Mouse (Mus musculus): ENCODE measurements around the gene Tjp1.

The Tjp1 gene

DNA sequence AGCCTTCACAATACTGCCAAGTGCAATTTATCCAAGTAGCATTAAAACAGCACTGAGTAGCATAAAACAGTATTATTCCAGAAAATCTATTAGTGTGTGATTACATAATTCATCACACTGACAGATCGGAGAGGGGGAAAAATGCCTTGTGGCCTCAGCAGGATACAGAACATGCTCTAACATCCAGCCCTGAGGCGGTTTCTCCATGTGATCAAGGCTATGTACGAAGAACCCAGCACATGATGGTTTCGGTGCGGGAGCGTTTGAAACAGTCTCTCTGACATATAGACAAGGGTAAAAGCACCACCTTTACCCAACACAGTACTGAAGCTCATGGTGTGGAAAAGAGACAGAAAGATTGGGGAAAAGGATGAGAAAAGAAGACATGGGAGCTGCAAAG lies 38.4 kb downstream of the Tjp1 start:
- no peak for DNase-seq (ENCODE audit: low spot score in 2 of 2)

DNA sequence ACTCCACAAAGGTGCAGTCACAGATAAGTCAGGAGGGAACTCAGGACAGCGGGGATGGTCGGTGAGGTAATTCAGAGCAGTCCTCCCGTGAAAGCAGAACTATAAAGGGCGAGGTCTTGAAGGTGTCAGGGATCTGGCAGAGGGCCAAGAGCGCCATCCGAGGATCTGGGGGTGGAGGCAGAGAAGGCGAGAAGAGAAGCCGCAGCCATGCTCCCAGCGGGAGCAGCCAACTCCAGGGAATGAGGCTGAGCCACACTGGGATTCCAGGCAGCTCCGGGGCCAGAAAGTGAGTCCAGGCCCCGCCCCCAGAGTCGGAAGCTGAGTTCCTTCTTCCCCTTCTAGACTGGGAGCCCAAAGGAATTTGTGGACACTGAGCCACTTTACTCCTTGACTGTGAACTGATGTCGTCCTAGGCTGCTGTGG lies 41.3 kb downstream of the Tjp1 start:
- DNase-seq (ENCODE audit: low spot score in 2 of 2), result no peak

DNA sequence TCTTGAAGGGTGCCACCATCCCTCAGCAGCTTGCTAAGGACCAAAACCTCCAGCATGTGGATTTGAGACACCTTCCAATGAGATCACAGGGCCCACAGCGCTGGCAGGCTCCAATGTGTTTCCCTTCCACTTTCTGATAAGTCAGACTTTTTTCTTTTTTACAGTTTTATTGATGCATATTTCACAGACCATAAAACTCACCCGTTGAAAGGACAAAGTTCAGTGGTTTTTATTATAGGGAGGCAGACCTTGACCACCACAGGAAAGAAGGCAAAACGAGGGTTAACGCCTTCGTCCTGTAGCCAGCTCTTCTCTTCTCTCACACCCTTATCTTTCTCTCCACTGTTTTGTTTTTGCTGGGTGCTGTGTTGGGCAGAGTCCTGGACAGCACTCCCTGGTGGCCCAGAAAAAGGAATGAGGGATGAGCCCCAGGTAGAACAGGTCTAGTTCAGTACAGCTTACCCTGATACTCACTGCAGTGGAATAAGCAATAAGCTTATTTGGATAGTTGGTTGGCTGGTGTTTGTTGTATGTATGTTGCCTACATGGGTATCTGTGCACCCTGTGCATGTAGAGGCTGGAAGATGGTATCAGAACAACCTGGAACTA lies 43.3 kb downstream of the Tjp1 start:
- no peak for DNase-seq (ENCODE audit: low spot score in 2 of 2)

GRCm38 (mm10) chr7:65482216-65482615 lies 45.4 kb downstream of the Tjp1 start:
- DNase-seq (ENCODE audit: low spot score in 2 of 2), result no peak

DNA sequence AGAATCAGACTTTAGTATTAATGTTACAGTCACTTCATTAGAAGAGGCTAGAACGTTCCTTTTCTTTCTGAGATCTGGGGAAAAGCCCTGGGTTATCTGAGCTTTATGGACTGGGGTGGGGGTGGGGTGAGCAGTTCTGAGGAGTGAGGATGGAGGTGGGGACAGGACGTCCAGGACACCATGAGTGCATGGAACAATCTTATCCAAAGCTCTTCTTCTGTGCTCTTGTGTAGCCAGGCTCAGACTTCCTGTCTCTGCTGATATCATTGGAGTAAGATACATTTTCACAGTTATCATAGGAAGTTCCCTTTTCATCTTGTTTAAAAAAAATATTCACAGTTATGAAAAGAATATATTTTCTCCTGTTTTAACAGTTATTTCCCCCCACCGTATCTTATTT lies 55.5 kb downstream of the Tjp1 start:
- no peak for DNase-seq (ENCODE audit: low spot score in 2 of 2)

DNA sequence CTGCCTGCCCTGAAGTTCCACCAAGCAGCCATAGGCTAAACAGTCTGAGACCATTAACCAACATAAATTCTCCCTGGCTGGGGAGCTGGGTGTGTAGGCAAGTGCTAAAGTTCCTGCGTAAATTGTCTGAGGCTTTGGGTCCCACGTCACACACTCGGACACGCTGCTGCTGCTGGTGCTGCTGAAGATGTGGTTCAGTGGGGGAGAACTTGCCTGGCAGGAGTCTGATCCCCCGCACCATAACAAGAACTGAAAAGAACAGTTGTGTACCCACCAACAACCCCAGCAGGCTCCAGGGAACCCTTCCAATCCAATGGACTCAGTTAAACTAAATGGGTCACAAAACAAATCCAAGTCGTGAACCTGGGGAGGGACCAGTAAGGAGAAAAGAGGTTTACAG lies 56.2 kb downstream of the Tjp1 start:
- no peak for DNase-seq (ENCODE audit: low spot score in 2 of 2)

DNA sequence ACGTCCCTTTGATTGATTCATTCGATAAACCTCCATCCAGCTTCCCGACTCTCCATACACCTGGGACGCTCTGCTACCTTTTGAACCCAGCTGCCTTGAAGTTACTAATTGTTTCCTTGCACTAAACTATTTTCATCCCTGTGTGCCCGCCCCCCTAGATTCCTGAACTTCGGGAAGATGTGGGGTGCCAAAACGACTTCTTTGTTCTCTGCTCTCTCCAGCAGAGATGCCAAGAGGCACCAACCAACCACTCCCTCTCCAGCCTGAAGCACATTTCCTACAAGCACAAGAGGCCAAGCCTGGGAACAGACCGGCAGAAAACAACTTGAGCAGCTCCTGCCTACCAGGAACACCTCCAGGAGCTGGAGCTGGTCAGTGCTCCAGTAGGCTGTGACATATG lies 57.4 kb downstream of the Tjp1 start:
- DNase-seq (ENCODE audit: low spot score in 2 of 2), result no peak

GRCm38 (mm10) chr7:65469666-65470065 lies 57.9 kb downstream of the Tjp1 start:
- DNase-seq (ENCODE audit: low spot score in 2 of 2), result no peak

- no peak for DNase-seq (ENCODE audit: low spot score in 2 of 2)
Measured at GRCm38 (mm10) chr7:65468191-65468590, 59.4 kb downstream of the Tjp1 start.

- DNase-seq (ENCODE audit: low spot score in 2 of 2), result no peak
Measured at GRCm38 (mm10) chr7:65467306-65468021, 60.1 kb downstream of the Tjp1 start.

GRCm38 (mm10) chr7:65466137-65466536 lies 61.4 kb downstream of the Tjp1 start:
- no peak for DNase-seq (ENCODE audit: low spot score in 2 of 2)

DNA sequence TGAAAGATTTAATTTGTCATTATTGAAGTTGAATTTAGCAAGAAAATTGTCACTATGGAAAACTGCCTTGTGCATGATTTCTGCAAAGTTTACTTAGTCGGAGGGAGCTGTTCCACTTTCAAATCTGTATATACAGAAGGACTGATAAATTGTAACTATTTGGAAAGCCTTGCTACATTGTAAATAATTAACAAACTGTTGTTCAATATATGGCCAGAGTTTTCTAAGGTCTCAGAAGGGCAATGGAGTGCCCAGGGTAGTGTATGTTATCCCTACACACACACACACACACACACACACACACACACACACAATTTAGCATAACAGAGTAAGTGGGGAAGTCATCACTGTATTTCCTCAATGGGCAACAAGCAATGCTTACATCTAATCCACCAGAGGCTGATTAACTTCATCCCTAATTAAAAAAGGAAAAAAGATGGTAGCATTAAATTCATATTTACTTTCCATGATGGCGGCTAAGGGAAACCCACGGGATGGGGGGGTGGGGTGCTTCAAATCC lies 63.0 kb downstream of the Tjp1 start:
- DNase-seq (ENCODE audit: low spot score in 2 of 2), result no peak

GRCm38 (mm10) chr7:65463438-65463837 lies 64.1 kb downstream of the Tjp1 start:
- DNase-seq (ENCODE audit: low spot score in 2 of 2), result no peak

GRCm38 (mm10) chr7:65461412-65461811 lies 66.2 kb downstream of the Tjp1 start:
- no peak for DNase-seq (ENCODE audit: low spot score in 2 of 2)

GRCm38 (mm10) chr7:65460196-65460595 lies 67.4 kb downstream of the Tjp1 start:
- no peak for DNase-seq (ENCODE audit: low spot score in 2 of 2)

- no peak for DNase-seq (ENCODE audit: low spot score in 2 of 2)
Measured at GRCm38 (mm10) chr7:65456031-65456430, 71.5 kb downstream of the Tjp1 start.

DNA sequence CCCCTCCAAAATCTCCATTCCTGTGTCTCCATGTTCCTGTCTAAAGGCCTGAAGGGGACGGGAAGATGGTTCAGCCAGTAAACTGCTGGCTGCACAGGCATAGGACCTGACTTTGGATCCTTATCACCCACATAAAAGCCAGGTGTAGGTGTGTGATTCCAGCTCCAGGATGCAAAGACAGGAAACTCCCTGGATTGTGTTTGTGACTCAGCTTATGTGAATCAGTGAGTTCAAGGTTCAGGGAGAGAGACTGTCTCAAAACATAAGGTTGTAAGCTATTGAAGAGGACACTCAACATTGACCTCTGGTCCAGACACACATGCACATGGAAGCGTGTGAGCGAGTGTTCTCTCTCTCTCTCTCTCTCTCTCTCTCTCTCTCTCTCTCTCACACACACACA lies 72.4 kb downstream of the Tjp1 start:
- no peak for DNase-seq (ENCODE audit: low spot score in 2 of 2)

- no peak for DNase-seq (ENCODE audit: low spot score in 2 of 2)
Measured at GRCm38 (mm10) chr7:65454269-65454668, 73.3 kb downstream of the Tjp1 start.

DNA sequence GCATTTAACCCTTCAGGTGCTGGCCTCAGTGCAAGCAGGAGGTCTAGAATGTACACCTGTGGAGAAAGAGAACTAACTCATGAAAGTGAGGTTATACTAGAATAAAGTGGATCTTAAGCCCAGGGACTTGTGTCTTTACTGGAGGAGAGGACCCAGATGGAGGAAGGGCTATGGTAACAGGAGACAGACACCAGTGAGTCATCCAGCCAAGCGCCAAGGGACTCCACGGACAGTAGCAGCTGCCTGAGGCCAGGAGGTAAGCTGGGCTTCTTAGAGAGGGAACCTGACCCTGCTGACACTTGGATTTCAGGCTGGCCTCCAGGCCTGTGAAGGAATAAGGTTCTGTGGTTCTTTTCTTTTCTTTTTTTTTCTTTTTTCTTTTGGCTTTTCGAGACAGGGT lies 75.3 kb downstream of the Tjp1 start:
- no peak for DNase-seq (ENCODE audit: low spot score in 2 of 2)

GRCm38 (mm10) chr7:65450158-65450557 lies 77.4 kb downstream of the Tjp1 start:
- no peak for DNase-seq (ENCODE audit: low spot score in 2 of 2)

DNA sequence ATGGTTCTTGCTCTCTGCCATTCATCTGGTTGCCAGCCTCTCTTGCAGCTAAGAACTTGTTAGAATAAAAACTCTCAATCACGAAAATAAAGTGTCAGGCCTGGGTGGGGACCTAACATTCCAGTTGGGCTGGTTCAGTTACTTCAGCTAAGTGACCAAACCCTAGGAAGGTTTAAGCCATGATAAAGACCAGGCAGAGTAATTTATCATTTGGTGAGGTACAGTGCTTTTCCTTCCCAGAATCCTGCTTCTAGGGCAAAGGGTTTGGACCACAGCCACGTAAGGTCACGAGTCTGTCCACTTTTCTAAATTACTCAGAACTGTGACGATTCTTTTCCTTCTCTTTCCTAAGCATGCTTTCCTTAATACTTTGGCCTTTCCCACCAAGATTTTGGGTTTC lies 86.1 kb downstream of the Tjp1 start:
- DNase-seq (ENCODE audit: low spot score in 2 of 2), result no peak

DNA sequence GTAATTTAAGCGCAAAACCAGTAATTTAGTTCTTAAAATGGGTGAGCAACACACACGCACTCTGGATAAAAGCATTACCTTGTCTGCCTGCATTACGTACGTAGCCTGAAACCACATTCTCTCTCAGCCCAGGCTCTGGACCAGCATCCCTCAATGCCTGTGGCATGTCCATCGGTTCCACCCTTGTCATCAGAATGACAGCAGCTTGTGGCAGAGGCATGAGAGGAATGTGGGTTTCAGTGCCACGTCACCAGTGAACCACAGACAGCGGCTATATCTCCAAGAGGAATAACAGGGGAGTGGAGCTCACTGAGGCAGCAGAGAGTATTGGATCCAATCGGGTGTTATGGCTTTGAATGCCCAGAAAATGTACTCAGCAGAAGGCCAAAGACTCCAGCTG lies 88.1 kb downstream of the Tjp1 start:
- no peak for DNase-seq (ENCODE audit: low spot score in 2 of 2)

DNA sequence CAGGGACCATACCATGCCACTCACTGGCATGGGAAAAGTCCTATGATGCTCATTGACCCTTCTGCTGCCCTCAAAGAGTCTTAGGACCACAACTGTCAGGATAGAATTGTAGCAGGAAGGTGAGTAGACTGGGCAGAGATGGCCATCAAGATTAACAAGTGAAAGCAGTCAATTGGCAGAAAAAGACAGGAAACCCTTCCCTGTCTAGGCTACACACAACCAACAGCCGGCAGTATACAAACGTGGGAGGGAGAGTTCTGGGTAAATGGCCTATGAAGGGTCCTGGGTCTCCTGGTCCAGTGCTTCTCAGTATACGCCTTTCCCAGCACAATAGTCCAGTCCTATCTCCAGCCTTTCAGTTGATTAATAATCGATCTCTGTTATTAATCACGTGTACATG lies 89.4 kb downstream of the Tjp1 start:
- no peak for DNase-seq (ENCODE audit: low spot score in 2 of 2)

GRCm38 (mm10) chr7:65436921-65437320 lies 90.7 kb downstream of the Tjp1 start:
- DNase-seq (ENCODE audit: low spot score in 2 of 2), result peak in 1 of 2 experiments; percentile 58

Measured in left cerebral cortex, adult 9 months (tissue).